Mouse (Mus musculus): ENCODE measurements at regions not wholly inside any gene's neighbourhood (a gene's known extent, or its start where the extent isn't known, plus 50 kb on each side); places are given as distances from the start of the nearest gene placed in this dataset.
A peak's percentile ranks its signal among the peaks of the same experiment; 100 is the strongest.

DNA sequence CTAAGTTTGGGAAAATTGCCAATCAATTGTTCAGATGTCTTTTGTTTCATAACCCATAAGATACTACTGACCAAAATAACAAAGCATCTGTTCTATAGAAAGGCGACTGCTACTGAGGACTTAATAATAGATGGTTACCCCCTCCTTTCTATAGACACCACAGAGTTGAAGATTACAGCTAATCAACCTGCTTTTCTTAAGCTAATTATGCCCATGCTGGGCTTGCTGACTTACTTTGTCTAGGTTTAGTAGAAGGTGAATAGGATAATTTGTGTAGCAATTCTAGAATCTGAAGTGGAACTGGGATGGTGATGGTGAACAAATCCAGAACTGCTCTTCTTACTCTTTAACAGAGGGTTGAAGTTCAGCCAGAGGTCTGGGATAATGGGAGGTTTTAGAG is 53.8 kb upstream of the Tbx18 start:
- DNase-seq (ENCODE audit: low spot score): no peak

DNA sequence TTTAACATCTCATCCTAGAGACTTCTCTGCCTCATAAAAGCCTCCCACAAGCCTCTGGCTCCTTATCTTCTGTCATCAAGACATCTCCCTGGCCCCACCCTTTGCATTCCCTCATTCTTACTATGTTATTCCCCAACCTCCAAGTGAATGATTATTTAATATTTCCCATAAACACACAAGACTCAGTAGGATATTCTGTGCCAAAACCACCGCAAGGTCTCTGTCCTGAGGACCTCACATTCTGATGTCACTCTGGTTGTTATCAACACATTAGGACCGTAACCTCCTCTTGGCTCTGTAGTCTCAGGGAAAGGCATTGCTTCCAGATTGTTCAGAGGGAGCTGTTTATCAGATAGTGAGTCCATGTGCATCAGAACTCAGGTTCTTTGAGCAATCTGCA is 80.7 kb upstream of the Tbx18 start:
- no peak for DNase-seq (ENCODE audit: low spot score)

DNA sequence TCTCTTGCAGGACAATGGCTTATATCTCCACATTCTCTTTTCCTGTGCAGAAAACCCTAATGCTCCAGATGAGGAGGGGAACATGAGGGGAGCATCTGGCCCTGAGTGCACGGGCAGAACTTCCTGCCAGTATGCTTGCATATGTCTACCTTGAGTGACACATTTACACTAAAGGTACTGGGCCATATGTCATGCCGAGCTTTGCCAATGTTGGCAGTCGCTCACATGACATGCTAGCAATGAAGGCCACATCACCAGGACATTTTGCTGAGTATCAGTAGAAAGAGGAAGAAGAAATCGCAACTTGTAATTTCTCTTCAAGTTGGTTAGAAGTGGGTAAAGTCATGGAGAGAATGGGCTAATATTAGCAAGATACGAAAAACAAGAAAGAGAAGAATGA is 91.2 kb upstream of the Tbx18 start:
- no peak for DNase-seq (ENCODE audit: low spot score)

DNA sequence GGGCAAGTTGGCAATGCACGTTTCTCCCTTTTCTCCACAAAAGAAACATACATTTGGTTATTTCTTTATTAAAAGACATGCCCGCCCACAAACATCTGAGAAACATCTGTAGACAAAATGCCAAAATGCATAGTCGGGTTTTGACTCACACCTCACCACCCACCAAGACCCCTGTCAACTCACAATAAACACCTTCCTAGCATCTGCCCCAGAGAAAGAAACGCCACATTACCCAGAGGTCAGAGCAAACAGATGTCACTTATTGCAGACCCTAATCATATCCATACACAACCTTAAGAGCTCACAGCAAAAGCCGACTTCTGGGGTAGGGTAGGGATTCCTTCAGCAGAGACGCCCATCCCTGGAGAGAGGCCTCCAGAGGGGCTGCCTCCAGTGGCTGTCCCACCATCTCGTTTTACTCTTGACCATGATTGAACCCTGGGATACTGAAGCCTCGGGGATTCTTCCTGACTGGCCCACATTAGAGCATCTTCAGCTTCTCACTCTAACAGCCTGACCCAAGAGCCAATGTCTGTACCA is 93.7 kb upstream of the Tbx18 start:
- no peak for DNase-seq (ENCODE audit: low spot score)

DNA sequence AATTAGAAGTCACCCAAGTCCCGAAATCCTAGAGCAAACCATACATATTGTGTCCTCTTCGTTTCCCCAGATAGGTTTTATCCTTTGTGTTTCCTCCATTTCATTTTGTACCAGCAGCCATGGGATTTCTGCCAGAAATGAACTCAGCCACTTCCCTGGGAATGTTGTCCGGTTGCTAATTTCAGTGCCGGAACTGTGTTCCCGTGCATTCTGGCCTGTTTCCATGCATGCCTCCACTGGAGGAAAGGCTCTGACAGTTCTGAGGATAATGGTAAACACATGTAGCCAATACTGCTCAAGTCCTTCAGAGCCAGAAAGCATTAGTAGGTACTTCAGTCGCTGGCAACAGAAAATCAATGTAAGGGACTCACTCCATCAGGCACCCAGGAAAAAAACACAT is 112.8 kb upstream of the Tbx18 start:
- DNase-seq (ENCODE audit: low spot score): peak; percentile 90

DNA sequence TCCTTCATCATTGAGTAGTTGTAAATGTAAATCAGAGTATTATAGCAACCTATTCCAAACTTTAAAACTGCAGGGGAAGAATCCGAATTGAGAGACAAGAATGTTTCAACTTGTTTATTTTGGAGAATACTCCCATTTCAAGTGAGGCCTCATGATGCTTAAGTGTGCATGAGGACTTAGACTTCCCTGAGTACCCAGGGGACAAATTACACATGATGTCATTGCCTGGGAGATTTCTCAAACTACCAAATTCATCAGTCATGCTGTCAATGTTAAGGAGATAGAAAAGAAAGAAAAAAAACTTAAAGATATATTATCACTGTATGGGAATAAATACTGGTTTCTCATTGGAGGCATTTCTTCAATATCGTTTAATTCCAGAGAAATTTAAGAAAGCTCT is 113.4 kb upstream of the Tbx18 start:
- peak; percentile 27 for DNase-seq (ENCODE audit: low spot score)

DNA sequence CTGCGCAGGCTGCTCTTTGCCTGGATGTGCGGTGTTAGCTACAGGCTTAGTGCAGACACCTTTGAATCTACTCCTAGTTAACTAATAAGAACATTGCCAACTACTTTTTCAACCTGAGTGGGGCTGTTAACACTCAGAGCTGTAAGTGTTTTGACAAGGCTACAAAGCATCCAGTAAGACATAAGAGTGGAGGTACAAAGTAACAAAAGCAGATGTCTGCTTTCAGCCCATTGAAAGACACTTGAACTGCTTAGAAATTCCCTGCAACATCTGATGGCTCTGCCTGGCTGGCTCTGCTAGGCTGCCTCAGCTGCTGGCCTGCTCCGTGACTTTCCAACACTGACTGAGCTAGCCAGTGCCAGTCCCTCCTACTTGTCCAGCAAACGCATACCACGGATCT is 117.8 kb upstream of the Tbx18 start:
- no peak for DNase-seq (ENCODE audit: low spot score)

DNA sequence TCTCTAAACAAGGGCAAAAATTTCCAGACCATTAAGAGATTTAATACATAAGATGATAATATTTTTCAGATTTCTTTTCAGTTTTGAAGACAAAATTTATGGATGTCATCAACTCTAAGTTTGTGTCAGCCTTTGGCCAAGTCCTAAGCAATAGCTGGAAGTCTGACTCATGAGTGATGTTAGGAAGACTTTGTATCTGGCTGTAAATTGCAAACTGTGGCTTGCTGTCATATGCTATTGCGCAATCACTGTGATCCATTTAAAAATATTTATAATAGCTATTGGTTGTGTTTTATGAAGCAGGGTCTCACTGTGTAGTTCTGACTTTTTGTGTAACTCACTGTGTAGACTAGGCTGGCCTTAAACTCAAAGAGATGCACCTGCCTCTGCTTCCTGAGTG is 119.1 kb upstream of the Tbx18 start:
- no peak for DNase-seq (ENCODE audit: low spot score)

DNA sequence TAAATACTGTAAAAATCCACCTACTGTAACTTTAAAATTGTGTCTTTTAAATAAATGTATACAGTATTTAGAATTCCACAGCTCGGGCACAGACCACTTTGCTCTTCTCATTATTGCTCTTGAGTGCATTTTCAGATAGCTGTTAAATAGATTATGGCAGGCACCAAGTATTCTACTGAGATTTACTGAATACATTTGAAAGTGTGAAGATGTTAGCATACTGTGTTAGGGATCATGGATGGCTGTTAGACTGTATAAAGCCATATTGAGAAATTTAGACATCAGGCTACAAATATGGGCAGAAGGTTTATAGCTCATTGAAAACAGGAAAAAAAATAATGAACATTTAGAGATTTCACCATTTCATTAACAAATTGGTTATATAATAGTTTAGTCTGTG is 130.5 kb upstream of the Tbx18 start:
- no peak for DNase-seq (ENCODE audit: low spot score)

DNA sequence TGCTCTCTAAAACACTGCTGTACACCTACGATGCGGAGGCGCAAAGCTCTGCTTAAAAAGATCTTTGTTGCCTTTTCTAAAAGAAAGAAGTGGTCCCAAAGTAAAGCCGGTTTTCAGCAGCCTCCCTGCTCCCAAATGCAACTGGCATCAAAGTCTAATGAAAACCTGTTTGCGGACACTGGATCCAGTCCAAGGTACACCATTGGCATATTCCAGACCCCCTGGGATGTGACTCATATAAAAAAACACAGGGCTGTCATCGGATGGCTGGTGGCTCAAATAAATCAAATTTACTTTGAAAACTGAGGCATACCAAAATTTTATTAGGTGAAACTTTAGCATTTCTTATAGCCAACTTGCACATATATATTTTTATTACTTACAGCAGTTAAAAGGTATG is 134.2 kb upstream of the Tbx18 start:
- DNase-seq (ENCODE audit: low spot score): no peak

DNA sequence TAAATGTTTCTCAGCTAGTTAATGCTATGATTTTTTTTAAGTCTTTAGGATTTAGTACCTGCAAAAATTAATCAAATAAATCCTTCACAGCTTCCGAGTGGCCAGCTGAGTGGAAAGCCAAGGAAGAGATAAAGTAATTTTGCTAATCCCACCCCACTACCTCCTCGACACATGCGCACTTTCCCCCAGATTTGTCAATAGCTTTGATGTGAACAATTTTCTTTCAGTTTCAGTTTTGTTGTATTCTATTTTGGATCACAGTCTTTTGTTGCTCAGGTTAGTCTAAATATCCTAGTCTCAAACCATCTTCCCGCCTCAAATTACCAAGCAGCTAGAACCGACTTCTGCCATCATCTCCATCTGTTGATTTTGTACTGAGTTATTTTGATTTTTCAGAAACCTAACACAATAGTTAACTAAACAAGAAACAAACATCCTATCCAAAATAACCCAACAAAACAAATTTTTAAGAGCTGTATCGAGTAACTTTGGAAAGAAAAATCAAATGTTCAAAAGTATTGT is 141.4 kb upstream of the Tbx18 start:
- DNase-seq (ENCODE audit: low spot score): no peak

DNA sequence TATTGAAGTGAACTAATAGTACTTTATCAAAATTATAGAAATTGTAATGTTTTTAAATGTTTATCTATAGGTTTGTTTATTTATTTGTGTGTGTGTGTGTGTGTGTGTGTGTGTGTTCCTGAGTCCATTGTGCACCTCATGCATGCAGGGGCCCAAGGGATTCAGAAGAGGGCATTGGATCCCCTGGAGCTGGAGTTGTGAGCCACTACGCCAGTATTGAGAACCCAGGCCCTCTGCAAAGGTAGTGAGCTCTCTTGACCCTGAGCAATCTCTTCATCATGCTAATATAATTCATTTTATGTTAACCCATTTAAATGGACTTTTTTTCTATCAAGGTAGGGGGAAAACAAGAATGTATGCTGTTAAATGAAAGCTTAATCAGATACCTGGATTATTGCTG is 151.5 kb upstream of the Tbx18 start:
- DNase-seq (ENCODE audit: low spot score): no peak

DNA sequence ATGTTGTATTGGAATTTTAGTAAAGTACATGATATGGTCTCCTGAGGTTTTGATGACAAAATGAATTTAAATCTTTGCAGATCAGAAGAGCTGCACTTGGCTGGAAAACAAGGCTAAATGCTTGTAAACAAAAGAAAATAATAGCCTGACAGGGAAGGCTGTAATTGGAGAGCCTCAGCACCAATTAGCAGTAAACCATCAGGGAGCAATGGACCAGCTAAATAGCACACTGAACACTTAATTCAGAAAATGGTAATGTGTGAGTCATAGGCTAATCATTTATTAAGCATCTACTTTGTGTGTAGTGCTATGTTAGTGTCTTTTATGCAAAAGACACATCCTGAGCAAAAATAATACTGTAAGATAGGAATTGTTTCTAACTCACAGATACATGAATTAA is 152.0 kb upstream of the Tbx18 start:
- no peak for DNase-seq (ENCODE audit: low spot score)

DNA sequence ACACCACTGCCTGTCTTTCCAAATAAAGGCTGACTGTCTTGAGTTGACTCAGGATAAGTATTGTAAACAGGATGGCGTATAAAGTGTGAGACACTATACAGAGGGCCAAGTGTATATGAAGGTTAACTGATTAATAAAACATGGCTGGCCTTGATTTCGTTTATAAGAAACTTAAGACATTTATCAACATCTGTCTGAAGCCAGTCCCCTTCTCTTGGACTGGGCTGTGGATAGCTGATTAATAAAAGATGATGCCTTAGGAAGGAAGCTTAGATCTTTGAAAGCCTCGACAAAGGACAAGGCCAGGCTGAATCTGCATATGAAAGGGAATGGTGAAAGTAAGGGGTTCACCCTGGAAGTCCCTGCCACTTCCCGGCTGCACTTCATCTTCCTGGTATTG is 163.0 kb upstream of the Tbx18 start:
- no peak for DNase-seq (ENCODE audit: low spot score)

DNA sequence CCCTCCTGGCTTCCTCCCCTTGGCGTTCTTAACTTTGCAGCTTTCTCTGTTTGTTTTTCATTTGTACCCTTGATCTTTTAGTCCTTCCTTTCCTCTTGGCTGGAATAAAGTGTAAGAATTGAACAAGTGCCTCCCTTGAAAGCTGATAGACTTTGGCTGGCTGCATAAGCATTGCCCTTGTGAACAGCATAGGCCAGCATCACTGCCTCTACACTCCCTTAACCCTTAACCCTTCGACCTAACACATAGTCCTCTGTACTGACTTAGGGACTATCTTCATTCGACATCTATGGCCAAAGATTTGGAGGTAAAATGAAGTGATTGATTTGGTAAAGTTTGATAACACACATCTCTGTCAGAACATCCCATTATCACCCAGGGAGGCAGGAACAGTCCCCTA is 163.5 kb upstream of the Tbx18 start:
- DNase-seq (ENCODE audit: low spot score): no peak

DNA sequence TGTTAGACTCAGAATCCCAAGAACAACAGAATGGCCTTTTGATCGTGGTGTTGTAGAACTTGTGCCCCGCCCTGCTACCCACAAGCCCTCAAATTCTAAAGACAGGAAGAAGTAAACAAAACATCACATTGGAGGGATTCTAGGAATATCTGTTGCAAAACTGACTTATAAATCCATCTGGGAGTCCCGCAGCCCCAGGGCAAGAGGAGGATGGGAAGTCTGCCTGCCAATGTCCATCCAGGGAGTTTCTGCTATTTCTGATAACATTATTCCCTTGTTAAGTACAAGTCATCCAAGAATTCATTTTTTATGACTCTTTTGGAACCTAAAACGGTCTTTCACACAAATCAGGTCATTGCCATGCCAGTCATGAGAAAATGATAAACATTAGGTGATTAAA is 164.5 kb upstream of the Tbx18 start:
- no peak for DNase-seq (ENCODE audit: low spot score)

DNA sequence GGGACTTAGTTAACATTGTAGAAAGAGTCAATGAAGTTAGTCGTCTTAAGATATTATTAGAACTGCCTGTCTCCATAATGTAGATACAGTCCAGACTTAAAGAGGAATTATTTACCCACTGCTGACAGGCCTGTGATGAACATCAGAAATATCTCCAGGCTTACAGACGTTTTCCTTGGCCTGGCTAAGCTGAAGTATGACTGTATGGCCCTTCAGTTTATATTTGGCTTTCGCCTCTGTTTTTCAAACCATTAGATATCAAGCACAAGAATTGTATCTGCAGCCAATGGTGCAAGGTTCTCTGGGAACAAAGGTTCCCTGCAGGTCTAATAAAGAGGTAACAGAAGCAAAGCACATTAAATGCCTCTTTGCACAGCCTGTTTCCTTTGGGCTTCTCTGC is 166.3 kb upstream of the Tbx18 start:
- DNase-seq (ENCODE audit: low spot score): no peak

DNA sequence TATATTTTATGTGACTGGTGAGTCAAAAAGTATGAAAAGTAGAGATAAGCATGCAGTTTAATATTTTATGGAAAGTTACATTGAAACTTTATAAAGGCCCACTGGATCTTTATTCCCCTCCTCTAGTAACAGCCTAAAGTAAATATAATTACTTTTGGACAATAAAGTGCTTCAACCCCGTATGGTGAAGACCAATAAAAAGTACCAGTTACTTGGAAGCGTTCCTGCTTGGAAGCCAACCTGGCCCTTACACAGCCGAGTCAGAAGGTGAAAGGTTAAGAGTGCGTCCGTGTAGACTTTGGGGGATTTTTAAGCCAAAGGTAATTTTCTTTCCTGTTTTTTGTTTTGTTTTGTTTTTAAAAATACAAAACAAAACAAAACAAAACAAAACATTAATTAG is 168.3 kb upstream of the Tbx18 start:
- DNase-seq (ENCODE audit: low spot score): no peak

DNA sequence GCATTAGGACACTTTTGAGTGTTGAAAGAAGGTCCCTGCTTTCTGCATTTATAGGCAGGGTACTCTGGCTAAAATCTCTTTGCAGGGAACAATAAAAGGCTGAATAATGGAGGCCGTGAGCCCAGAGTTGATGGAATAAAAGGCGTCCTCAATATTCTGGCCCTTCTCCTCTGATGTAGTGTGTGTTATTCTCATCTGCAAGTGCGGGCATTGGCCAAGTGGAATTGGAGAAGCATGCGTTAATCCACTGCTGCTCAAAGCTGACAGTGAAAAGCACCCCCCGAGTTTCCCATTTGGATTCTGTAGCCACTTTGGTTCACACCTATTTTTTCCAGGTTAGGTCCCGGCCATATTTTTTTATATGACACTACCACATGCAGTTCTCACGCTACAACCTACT is 168.7 kb upstream of the Tbx18 start:
- no peak for DNase-seq (ENCODE audit: low spot score)

DNA sequence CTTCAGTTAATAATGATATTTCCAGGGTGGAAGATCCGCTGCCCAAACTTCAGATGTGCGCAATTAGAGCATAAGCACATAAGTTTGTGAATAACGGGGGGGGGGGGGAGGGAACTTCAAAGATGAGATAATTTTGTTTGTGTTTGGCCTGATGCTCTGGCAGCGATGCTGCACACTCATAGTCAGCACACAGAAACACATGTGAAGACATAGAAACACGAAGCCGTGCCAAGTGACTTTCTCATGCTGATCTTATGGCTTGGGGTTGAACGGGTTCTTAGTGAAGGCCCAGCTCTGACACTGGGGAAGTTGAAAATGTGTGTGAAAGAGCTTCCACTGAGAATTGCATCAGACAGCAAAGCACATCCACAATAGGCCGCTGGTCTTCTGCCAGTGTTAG is 190.2 kb upstream of the Tbx18 start:
- DNase-seq (ENCODE audit: low spot score): no peak

DNA sequence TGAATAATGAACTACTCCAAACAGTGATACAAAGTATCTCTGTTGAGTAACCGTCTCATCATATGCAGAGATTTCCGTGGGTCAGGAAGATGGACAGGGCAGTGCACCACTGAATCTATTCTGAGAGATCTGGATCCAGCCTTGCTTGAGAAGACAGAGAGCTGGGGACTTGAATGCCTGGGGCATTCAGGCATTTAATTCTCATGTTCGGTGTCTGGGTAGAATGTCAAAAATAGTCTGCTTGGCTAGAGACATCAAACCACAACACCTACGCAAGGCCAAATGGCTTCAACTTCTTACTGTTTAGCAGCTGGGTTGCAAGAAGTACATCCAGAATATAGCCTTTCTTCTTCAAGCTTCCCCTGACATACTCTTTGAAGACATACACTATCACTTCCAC is 194.1 kb upstream of the Tbx18 start:
- no peak for DNase-seq (ENCODE audit: low spot score)

DNA sequence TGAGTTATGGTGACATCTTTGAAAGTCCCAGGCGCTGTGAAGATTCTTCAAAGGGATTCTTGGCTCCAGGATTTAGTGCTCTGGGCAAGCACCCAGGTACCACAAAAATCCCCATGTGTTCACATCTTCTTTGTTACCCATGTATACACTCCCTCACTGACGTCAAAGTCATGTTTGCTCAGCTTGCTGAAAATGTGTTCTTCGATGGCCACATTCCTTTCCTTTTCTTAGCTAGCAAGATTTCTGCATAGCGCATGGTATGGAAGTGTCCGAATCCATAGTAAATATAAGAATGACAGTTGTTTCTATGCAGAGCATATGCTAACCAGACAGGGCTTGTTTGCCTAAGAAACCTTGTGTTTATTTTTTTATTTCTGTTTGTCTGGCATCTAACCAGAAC is 202.2 kb upstream of the Tbx18 start:
- DNase-seq (ENCODE audit: low spot score): no peak

DNA sequence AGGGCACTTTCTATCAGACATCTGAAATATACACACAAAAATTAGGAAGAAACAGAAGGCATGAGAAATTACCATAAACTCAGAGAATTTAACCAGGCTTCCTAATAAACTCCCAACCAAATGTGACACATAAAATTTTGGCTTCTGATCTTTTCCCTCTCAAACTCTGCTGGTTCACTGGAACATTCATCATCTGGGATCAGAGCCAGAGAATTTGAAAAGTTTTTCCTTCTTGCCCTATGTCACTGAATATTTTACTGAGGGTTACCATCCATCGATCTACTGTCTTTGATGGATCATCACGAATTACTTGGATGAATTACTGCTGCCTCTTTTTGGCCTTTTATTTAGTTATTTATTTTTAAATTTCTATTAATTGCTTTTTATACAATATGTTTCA is 221.4 kb upstream of the Tbx18 start:
- DNase-seq (ENCODE audit: low spot score): no peak

DNA sequence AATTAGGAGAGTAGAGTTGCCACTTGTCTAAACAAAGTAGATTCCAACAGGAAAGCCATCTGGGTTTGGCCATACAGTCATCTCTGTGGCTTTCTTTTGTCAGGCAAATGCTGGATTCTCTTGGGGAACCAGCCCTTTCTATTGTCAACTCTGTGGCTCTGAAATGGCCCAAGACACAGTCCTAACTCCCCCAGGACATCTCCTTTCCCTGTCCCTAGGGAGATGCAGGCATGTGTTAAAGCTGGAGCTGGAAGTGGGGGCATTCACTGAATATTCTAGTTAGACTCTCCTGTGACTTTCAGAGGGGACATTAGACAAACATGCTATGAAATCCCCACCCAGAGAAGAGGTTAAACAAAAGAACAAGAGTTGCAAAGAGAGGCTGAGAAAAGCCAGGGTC is 223.9 kb upstream of the Tbx18 start:
- no peak for DNase-seq (ENCODE audit: low spot score)

DNA sequence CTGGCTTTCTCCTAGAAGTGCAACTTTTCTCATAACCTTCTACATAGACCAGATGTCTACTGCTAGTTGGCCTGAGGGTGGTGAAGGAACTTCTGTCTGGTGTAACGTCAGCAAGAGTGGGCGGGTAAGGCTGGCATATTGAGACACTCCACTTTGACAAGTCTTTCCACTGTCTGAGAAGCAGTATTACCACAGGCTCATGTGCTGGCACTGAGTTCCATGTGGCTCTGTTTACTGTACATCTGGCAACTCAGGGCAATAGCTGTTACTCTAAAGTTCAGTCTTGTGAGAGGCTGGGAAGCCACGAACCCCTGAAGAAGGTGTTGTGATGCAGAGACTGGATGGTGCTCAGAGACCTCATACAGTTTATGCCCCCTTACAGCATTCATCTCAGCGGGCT is 230.7 kb upstream of the Tbx18 start:
- DNase-seq (ENCODE audit: low spot score): no peak
